Mouse (Mus musculus): ENCODE results near the gene Barhl1. TPM values are rescaled to one million over a fixed set of nuclear protein-coding genes. Genes with fewer than 3 reads are reported as not detected.
A peak's percentile ranks its signal among the peaks of the same experiment; 100 is the strongest.

The Barhl1 gene
- polyA plus RNA-seq, 1 experiment: 0.05 TPM

DNA sequence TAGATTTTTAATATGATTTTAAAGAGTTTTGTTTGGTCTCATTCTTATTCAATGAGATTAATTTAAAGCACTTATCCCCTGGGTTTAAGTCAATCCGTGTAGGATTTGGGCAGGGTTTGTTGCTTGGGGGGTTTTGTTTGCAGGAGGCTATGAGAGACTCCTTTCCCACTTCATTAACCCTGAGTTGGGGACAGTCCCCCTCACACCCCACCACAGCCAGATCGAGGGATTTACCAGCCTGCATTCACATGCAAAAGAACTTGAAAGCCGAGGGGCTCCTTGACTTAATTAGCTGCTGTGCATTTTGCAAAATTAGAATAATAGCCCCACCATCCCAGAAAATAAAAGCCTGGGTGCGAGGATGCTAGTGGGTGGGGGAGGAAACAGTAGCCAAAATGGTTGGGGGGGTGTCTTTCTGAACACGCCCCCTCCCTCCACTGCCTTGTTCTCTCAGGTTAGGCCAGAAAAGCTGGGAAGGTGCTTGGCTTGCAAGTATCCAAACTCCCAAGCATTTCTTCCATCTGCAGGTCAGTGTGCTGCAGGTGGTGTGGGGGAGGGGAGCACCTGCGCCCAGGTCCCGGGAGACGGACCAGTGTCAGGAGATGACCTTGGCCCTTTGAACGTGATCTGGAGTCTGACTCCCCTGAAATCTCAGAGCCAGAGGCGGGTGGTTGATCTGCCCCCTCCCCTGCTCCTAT is 8.6 kb downstream of the Barhl1 start:
- Histone ChIP-seq H3K27me3 (replicated peaks; ENCODE audit: control insufficient read depth, insufficient read depth, low read length) (0 out of 2 replicates have a peak, but pooled peaks cover 1% of the 10 kb centered on the region), H3K4me3 (ENCODE audit: insufficient read depth, low read depth, low read length) (no peak overlapping the region)

DNA sequence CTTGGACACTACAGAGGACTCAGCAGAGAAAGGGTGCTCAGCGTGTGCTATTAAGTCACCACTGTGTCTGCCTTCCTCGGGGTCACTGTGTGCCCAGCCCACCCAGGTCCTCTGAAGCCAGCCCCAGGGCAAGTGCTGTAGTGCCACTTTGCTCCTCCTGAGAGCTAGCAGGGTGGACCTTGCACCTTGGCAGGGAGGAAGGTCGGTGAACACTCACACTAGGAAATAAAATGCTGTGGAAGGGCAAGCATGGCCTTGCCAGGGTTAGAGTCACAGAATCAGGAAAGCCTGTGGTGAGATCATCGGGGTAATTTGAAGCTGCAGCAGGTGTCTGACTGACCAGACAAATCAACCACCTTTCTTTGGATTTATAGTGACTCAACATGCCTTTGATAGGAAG is 10.9 kb downstream of the Barhl1 start:
- 44% methylated on average over 4 of the region's 4 CpGs for WGBS
- no peak for TF ChIP-seq POLR2A (IDR thresholded peaks at IDR 0.05; ENCODE audit: low read depth, low read length)
- TF ChIP-seq CTCF (conservative IDR thresholded peaks at IDR 0.05; ENCODE audit: insufficient read depth, insufficient read length, low read depth, low read length): no peak
- Histone ChIP-seq H3K27me3 (replicated peaks; ENCODE audit: control insufficient read depth, insufficient read depth, low read length) (0 out of 2 replicates have a peak, but pooled peaks cover 1% of the 10 kb centered on the region), H3K4me1 (ENCODE audit: control insufficient read depth, insufficient read depth, low read length) (no peaks in the 10 kb centered on the region; the same call in 1 of the 2 replicates), H3K36me3 (ENCODE audit: control insufficient read depth, insufficient read depth, low read length) (no peaks in the 10 kb centered on the region), H3K27ac (ENCODE audit: insufficient read depth, low read depth, low read length) (no peak overlapping the region), H3K4me3 (ENCODE audit: insufficient read depth, low read depth, low read length) (no peak overlapping the region)
- DNase-seq: peak; percentile 75

More for the DNA sequence above, 8.6 kb downstream of the Barhl1 start:
- no peak for DNase-seq
- WGBS: 25% methylated on average over 10 of the region's 10 CpGs
- Histone ChIP-seq H3K36me3 (ENCODE audit: control insufficient read depth, insufficient read depth, low read length) (no peaks in the 10 kb centered on the region), H3K4me1 (ENCODE audit: control insufficient read depth, insufficient read depth, low read length) (no peaks in the 10 kb centered on the region; the same call in 1 of the 2 replicates), H3K27ac (ENCODE audit: insufficient read depth, low read depth, low read length) (no peak overlapping the region)
- no peak for TF ChIP-seq CTCF (conservative IDR thresholded peaks at IDR 0.05; ENCODE audit: insufficient read depth, insufficient read length, low read depth, low read length)
- TF ChIP-seq POLR2A (IDR thresholded peaks at IDR 0.05; ENCODE audit: low read depth, low read length): no peak

DNA sequence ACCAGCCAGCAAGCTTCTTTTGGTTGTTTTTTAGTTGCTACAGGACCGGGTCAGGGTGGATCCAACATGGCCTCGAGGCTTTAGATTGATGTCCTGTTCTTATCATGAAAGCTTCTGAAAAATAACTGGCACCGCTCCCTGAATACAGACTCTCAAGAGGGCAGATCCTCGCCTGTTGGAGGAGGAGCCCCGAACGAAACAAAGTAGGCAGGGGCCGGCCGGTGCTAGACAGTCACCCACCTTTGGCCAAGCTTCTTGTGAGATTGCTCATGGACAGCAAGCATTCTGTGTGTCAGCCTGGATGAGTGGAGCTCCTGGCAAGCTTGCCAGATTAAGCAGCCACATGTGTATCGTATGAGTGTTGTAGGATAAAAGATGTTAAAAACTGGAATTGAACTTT is 11.7 kb downstream of the Barhl1 start:
- 86% methylated on average over 9 of the region's 9 CpGs for WGBS
- H3K36me3 ChIP-seq (ENCODE audit: control insufficient read depth, insufficient read depth, low read length): no peaks in the 10 kb centered on the region
- H3K4me1 ChIP-seq (ENCODE audit: control insufficient read depth, insufficient read depth, low read length): no peaks in the 10 kb centered on the region; the same call in 1 of the 2 replicates
- 0 out of 2 replicates have a peak, but pooled peaks cover 1% of the 10 kb centered on the region for H3K27me3 ChIP-seq (replicated peaks; ENCODE audit: control insufficient read depth, insufficient read depth, low read length)
- DNase-seq: no peak
- H3K27ac ChIP-seq (ENCODE audit: insufficient read depth, low read depth, low read length): no peak overlapping the region
- no peak overlapping the region for H3K4me3 ChIP-seq (ENCODE audit: insufficient read depth, low read depth, low read length)
- TF ChIP-seq POLR2A (IDR thresholded peaks at IDR 0.05; ENCODE audit: low read depth, low read length): no peak
- no peak for TF ChIP-seq CTCF (conservative IDR thresholded peaks at IDR 0.05; ENCODE audit: insufficient read depth, insufficient read length, low read depth, low read length)

DNA sequence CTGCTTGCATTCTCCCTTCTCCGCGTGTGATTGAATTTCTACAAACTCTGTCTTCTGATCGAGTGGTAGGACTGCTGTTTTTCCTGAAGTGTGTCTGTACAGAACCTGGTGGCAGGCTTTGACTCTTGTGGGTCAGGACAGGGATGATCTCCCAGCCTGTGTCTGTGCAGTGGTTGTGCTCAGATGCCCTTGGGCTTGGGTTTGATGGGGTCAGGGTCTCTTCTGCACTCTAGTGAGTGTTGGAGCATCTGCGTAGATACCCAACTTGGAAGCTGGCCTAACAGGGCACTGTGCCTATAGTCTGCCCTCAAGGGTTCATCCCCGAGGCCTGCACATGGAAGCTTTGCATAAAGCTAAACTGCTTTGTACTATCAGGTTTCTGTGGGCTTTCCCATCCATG is 12.6 kb downstream of the Barhl1 start:
- 80% methylated on average over 5 of the region's 5 CpGs for WGBS

DNA sequence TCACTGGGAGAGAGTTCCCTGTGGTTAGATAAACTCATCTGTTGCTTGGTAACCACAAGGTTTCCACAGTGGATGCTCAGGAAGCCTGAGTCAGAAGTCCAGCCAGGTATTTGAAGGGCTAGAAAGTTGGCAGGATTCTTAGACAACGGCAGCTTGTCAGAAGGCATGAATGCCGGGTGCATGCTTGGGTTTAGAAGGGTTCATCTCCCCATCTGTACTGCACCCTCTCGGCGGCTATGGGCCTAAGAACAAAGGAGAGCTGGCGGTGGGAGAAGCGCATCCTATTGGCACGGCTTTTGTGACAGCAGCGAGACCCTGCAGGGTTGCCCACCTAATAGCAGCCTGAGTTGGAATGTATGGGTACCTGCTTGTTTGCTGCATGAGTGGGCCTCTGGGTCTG is 14.2 kb downstream of the Barhl1 start:
- H3K4me1 ChIP-seq (ENCODE audit: control insufficient read depth, insufficient read depth, low read length): no peaks in the 10 kb centered on the region
- TF ChIP-seq CTCF (conservative IDR thresholded peaks at IDR 0.05; ENCODE audit: insufficient read depth, insufficient read length, low read depth, low read length): no peak
- no peak for TF ChIP-seq POLR2A (IDR thresholded peaks at IDR 0.05; ENCODE audit: low read depth, low read length)
- H3K27me3 ChIP-seq (replicated peaks; ENCODE audit: control insufficient read depth, insufficient read depth, low read length): no peaks in the 10 kb centered on the region
- H3K36me3 ChIP-seq (ENCODE audit: control insufficient read depth, insufficient read depth, low read length): no peaks in the 10 kb centered on the region
- no peak overlapping the region for H3K27ac ChIP-seq (ENCODE audit: insufficient read depth, low read depth, low read length)
- no peak for DNase-seq
- no peak overlapping the region for H3K4me3 ChIP-seq (ENCODE audit: insufficient read depth, low read depth, low read length)
- 95% methylated on average over 8 of the region's 8 CpGs for WGBS

More for the DNA sequence above, 12.6 kb downstream of the Barhl1 start:
- no peak for DNase-seq
- H3K4me3 ChIP-seq (ENCODE audit: insufficient read depth, low read depth, low read length): no peak overlapping the region
- no peaks in the 10 kb centered on the region for H3K4me1 ChIP-seq (ENCODE audit: control insufficient read depth, insufficient read depth, low read length)
- H3K27ac ChIP-seq (ENCODE audit: insufficient read depth, low read depth, low read length): no peak overlapping the region
- H3K27me3 ChIP-seq (replicated peaks; ENCODE audit: control insufficient read depth, insufficient read depth, low read length): no peaks in the 10 kb centered on the region
- TF ChIP-seq CTCF (conservative IDR thresholded peaks at IDR 0.05; ENCODE audit: insufficient read depth, insufficient read length, low read depth, low read length) (no peak), POLR2A (IDR thresholded peaks at IDR 0.05; ENCODE audit: low read depth, low read length) (no peak)
- no peaks in the 10 kb centered on the region for H3K36me3 ChIP-seq (ENCODE audit: control insufficient read depth, insufficient read depth, low read length)

DNA sequence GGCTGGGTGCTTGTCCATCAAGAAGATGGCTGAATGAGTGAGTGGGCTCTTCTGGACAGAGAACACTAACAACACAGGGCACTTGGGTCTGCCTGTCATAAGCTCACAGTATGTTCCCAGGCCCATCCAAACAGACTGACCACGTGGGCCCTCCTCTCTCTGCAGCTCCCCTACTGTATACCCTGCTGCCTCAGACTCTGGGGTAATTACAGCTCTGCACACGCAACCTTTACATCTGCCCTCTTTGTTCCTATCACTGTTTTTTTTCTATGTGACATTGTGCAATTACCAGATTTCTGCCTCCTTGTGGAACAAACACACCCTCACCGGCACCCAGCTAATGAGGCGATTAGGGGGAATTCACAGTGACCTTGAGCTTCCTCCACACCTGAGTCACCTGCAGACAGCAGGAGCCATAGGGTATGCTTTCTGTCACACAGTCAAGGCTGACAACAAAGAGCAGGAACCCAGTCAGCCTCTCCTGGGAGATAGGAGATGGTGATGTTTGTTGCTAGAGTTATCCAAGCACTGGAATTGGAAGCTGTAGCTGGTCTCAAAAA is 19.0 kb downstream of the Barhl1 start:
- no peak for DNase-seq
- Histone ChIP-seq H3K36me3 (ENCODE audit: control insufficient read depth, insufficient read depth, low read length) (no peaks in the 10 kb centered on the region), H3K27ac (ENCODE audit: insufficient read depth, low read depth, low read length) (no peak overlapping the region), H3K4me1 (ENCODE audit: control insufficient read depth, insufficient read depth, low read length) (no peaks in the 10 kb centered on the region; the same call in 1 of the 2 replicates), H3K27me3 (replicated peaks; ENCODE audit: control insufficient read depth, insufficient read depth, low read length) (no peaks in the 10 kb centered on the region), H3K4me3 (ENCODE audit: insufficient read depth, low read depth, low read length) (no peak overlapping the region)
- 84% methylated on average over 4 of the region's 4 CpGs for WGBS
- TF ChIP-seq CTCF (conservative IDR thresholded peaks at IDR 0.05; ENCODE audit: insufficient read depth, insufficient read length, low read depth, low read length): no peak
- TF ChIP-seq POLR2A (IDR thresholded peaks at IDR 0.05; ENCODE audit: low read depth, low read length): no peak

DNA sequence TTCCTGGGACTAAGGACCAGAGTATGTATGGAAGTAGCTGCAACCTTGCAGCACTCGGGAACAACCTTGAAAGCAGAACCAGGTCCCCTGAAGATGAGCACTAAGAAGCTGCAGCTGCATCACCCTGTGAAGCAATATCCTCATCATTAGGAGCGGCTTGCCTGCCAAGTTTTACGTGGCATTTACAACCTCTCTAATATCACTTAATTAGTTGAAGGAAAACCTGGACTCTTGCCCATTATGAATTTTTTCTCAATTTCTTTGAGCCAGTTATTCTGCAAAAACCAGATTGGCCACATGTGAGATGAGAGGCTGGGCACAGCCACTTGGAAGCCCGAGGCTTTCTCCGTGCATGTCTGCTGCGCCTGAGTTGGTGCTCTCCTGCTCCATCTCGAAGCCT is 20.6 kb downstream of the Barhl1 start:
- Histone ChIP-seq H3K27me3 (replicated peaks; ENCODE audit: control insufficient read depth, insufficient read depth, low read length) (no peaks in the 10 kb centered on the region), H3K4me3 (ENCODE audit: insufficient read depth, low read depth, low read length) (no peak overlapping the region), H3K27ac (ENCODE audit: insufficient read depth, low read depth, low read length) (no peak overlapping the region), H3K4me1 (ENCODE audit: control insufficient read depth, insufficient read depth, low read length) (no peaks in the 10 kb centered on the region; the same call in 1 of the 2 replicates), H3K36me3 (ENCODE audit: control insufficient read depth, insufficient read depth, low read length) (no peaks in the 10 kb centered on the region)
- 80% methylated on average over 7 of the region's 7 CpGs for WGBS
- DNase-seq: no peak
- TF ChIP-seq CTCF (conservative IDR thresholded peaks at IDR 0.05; ENCODE audit: insufficient read depth, insufficient read length, low read depth, low read length) (no peak), POLR2A (IDR thresholded peaks at IDR 0.05; ENCODE audit: low read depth, low read length) (no peak)
